Mouse (Mus musculus): Measurements from ENCODE around the gene Csf3r. TPM values are rescaled to one million over a fixed set of nuclear protein-coding genes. Genes with fewer than 3 reads are reported as not detected.

The Csf3r gene
- total RNA-seq, 2 experiments from 2014 or later, result 3.0 to 3.2 TPM

DNA sequence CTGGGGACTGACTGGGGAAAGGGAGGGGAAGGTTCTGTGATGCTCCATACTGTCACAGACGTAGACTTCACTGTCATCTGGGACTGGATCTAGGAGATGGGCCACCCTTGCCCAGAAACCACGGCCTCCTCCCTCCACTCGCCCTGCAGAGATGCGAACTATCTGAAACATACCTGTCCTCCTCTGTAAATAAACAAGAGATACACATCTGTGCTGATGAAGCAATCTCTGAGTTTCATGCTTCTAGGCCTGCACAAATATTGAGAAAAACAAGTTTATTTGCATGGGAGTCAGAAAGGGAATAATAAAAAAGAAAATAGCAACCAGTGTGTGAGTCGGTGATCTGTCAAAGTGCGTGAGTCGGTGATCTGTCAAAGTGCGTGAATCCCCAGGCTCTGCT, 67.5 kb downstream of the Csf3r start:
- no peak for DNase-seq (ENCODE audit: extremely low spot score in 1 of 2, low spot score in 2 of 2)
- intact Hi-C loops (cut with DNase I), result no loop called here

Other genes with a start within 250 kb of the Csf3r start
- gene Mrps15, start 22.4 kb downstream of the Csf3r start, total RNA-seq (2021), result 10 to 100 TPM; 52.8 to 54.8 TPM
- gene Oscp1, start 34.0 kb downstream of the Csf3r start, total RNA-seq (2021), result 10 to 100 TPM; 54.4 to 57.0 TPM
- 10 to 100 TPM; 16.2 to 16.8 TPM for gene Lsm10, start 72.1 kb downstream of the Csf3r start, total RNA-seq (2021)
- gene Stk40, start 79.4 kb downstream of the Csf3r start, total RNA-seq (2021), result 10 to 100 TPM; 18.6 to 25.9 TPM
- 1 to 10 TPM; 6.8 to 8.0 TPM for gene Eva1b, start 123.2 kb downstream of the Csf3r start, total RNA-seq (2021)
- 1 to 10 TPM; 1.3 to 1.7 TPM for gene Sh3d21, start 138.9 kb downstream of the Csf3r start, total RNA-seq (2021)
- gene Thrap3, start 178.2 kb downstream of the Csf3r start, total RNA-seq (2021), result 100 to 1,000 TPM; 131 to 139 TPM
- gene Map7d1, start 231.8 kb downstream of the Csf3r start, total RNA-seq (2021), result 100 to 1,000 TPM; 218 to 226 TPM
- gene Trappc3, start 237.8 kb downstream of the Csf3r start, total RNA-seq (2021), result 10 to 100 TPM; 89.7 to 99.2 TPM